Mouse (Mus musculus) forebrain, embryonic 16.5 days (tissue): ENCODE data around the gene Agap2. TPM values are rescaled to one million over a fixed set of nuclear protein-coding genes. Genes with fewer than 3 reads are reported as not detected.
"Not testable (repeated sequence)": the region's sequence is repeated elsewhere in the genome, so short reads cannot be mapped to it uniquely, and the experiment has no call there.

Experiments
- ATAC-seq: fragments of 200-750 bp; cut with Nextera tagmentation; 2 replicates; pipeline ENCODE4 v1.8.0; 2017; ENCODE audit warnings: mild to moderate bottlenecking, moderate library complexity
- H3K27ac ChIP-seq: fragments of 300-500 bp; sonication (generic); 2 replicates; pipeline ENCODE4 v1.5.1; 2014; ENCODE audit warnings: low read length, control low read depth
- H3K27me3 ChIP-seq: fragments of 300-500 bp; sonication (generic); replicated peaks from 2 replicates; pipeline ENCODE4 v1.6.1; 2014; ENCODE audit warnings: low read length; ENCODE audit not compliant: control insufficient read depth, insufficient read depth
- H3K36me3 ChIP-seq: fragments of 300-500 bp; sonication (generic); 2 replicates; pipeline ENCODE4 v1.6.1; 2014; ENCODE audit not compliant: control insufficient read depth, insufficient read depth
- H3K4me1 ChIP-seq: fragments of 300-500 bp; sonication (generic); replicated peaks from 2 replicates; pipeline ENCODE4 v1.6.1; 2014; ENCODE audit warnings: low read length; ENCODE audit not compliant: control insufficient read depth, insufficient read depth
- H3K4me2 ChIP-seq: fragments of 300-500 bp; sonication (generic); 2 replicates; pipeline ENCODE4 v1.6.1; 2014; ENCODE audit warnings: mild to moderate bottlenecking, low read length, control low read depth
- H3K4me3 ChIP-seq: fragments of 300-500 bp; sonication (generic); replicated peaks from 2 replicates; pipeline ENCODE4 v1.5.1; 2014; ENCODE audit warnings: mild to moderate bottlenecking, low read length, control low read depth
- H3K9ac ChIP-seq: fragments of 300-500 bp; sonication (generic); replicated peaks from 2 replicates; pipeline ENCODE4 v1.6.1; 2014; ENCODE audit warnings: low read depth, low read length, control low read depth
- H3K9me3 ChIP-seq: fragments of 300-500 bp; sonication (generic); 2 replicates; pipeline ENCODE4 v1.6.1; 2016; ENCODE audit warnings: low read length; ENCODE audit not compliant: control insufficient read depth
- WGBS: fragments of 180-500 bp; shearing (Covaris S2); extraction: QIAGEN DNeasy Blood & Tissue Kit; methylation state at CpG from one replicate; pipeline ENCODE4 v1.1.7; 2014; 5-methylcytosine and 5-hydroxymethylcytosine counted together
- polyA plus RNA-seq: library from polyadenylated mRNA; unstranded; fragments of >200 nt; fragmentation: Nextera tagmentation; extraction: Ambion mirVana; gene quantifications from 2 replicates; pipeline ENCODE4 v1.2.1, GENCODE M21; 2015

Gene Agap2
- polyA plus RNA-seq, 1 experiment from 2014 or later: 4.7 TPM

DNA sequence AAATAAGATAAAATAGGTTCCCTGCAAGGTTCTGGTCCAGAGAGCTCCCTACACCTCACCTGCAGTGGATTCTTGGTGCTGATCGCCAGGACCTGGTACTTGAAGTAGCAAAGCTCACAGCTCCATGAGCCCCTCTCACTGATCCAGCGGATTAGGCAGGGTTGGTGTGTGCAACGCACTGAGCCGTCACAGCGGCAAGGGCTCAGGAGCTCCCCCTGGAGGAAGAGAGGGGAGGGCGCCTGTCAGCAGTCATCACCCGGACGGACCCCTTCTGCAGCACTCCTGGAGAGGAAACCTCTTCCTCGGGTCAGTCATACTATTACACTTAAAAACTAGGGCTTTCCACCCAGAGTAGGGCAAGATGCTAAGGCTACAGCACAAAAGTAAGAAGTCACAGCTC lies 16.9 kb upstream of the Agap2 start:
- Histone ChIP-seq H3K9ac (peak overlapping the region; percentile 96), H3K9me3 (no peaks in the 10 kb centered on the region), H3K36me3 (peaks cover 14% of the 10 kb centered on the region), H3K4me3 (peak overlapping the region; percentile 89), H3K27me3 (no peaks in the 10 kb centered on the region), H3K4me1 (peaks cover 37% of the 10 kb centered on the region), H3K4me2 (peak overlapping the region; percentile 83), H3K27ac (no peak overlapping the region; the same call in 1 of the 2 replicates)
- WGBS: 0% methylated on average over 9 of the region's 9 CpGs
- peak; percentile 29; the same call in 1 of the 2 replicates for ATAC-seq

DNA sequence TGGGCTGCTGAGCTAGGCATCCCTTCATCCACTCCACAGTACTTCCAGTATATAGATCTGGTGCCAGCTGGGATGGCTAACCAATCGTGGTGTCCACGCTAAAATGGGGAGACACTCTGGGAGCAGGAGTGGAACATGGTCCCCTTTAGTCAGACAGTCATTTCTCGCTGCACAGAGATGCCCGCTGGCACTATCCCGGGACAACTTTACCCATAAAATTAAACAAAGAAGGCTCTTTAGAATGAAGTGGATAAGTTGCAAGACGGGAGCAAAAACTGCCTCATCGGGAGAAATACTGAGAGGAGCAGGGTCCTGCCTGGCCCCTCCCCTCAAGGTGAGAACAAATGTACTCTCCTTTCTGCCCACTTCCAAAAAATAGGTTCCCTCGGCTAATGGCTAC lies 16.4 kb upstream of the Agap2 start:
- Histone ChIP-seq H3K4me3 (peak overlapping the region; percentile 89), H3K9me3 (no peaks in the 10 kb centered on the region), H3K27ac (peak overlapping the region; percentile 97), H3K4me1 (peaks cover 37% of the 10 kb centered on the region), H3K27me3 (no peaks in the 10 kb centered on the region), H3K9ac (peak overlapping the region; percentile 96), H3K36me3 (peaks cover 14% of the 10 kb centered on the region), H3K4me2 (peak overlapping the region; percentile 83)
- ATAC-seq: no peak
- 2% methylated on average over 8 of the region's 8 CpGs for WGBS

DNA sequence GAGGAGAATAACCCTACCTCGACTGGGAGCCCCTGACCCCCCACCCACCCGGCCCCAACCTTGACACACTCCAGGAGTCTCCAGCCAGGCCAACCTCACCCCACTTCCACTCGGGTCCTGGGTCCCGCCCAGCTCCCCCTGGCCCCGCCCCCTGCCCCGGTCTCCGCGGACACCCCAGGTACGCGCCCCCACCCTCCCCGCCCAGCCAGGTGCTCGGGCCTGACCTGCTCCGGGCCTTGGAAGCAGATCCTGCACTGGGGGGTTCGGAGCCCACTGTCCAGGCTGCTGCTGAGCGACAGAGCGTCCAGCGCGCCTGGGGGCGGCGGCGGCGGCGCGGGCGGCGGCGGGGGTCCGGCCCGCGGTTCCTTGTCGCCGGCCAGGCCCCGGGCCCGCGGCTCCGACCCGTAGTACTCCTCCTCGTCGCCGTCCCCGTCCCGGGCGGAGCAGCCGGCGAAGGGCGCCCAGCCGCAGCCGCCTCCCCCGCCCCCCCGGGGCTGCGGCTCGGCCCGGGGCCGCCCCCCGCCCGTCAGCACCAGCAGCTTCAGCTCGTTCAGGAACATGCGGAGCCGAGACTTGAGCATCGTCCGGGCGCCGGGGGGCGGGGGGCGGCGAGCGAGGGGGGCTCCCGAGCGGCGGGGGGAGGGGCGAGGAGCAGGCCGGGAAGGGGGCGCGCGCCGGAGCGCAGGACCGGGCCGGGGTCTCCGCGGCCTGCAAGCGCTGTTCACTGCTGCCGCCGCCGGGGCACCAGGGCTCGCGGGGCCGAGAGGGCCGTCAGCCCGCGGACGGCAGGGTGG lies 15.7 kb upstream of the Agap2 start:
- H3K9me3 ChIP-seq: no peaks in the 10 kb centered on the region
- H3K27ac ChIP-seq: peak overlapping the region; percentile 97
- 0 out of 2 replicates have a peak, but pooled peaks have one; percentile 2 for ATAC-seq
- peaks cover 12% of the 10 kb centered on the region for H3K36me3 ChIP-seq
- peaks cover 37% of the 10 kb centered on the region for H3K4me1 ChIP-seq
- 1% methylated on average over 40 of the region's 92 CpGs for WGBS
- H3K9ac ChIP-seq: peak overlapping the region; percentile 96
- H3K4me2 ChIP-seq: peak overlapping the region; percentile 83
- H3K4me3 ChIP-seq: peak overlapping the region; percentile 89
- no peaks in the 10 kb centered on the region for H3K27me3 ChIP-seq

DNA sequence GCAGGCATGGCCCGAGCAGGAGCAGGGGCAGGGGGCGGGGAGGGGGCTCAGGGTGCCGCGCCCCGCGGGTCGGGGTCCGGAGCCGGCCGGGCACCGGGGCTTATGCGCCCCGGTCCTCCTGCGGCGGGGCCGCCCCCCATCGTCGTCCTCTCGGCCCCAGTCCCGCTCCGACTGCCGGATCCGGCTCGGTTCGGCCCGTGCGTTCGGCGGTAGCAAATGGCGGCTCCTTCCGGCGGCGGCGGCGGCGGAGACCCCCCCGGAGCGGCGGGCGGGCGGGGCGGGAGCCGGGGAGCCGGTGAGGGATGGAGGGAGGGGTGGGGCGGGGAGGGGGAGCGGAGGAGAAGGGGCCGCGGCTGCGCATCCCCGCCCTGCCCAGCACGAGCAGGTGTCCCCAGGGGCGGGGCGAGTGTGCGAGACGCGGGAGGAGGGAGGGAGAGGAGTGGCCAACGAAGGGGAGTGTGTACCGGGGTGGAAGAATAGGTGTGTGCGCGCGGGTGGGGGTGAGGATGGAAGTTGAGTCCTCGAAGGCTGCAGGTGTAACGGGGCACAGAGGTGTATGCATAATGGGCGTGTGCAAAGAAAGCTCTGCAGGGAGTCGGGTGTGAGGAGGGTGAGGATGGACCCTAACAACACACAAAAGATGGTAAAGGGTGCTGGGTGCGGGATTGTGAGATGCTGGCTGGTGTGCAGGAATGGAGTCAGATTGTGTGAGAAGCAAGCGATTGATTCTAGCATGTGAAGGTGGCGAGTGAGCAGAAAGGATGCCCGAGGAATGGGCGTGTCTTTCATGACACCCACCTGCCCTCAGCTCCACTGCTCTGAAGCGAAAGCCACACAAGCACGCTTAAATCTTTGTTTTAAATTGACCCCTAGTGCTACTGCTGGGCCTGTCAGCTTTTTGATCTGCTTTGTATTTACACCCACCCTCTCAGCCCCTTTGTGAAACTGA lies 14.8 kb upstream of the Agap2 start, which contains the start of gene March9:
TSS of gene March9 (minus strand) at position 217 of the 949 bp plus-strand sequence.
- Histone ChIP-seq H3K4me2 (peak within 1 kb of the TSS; percentile 83), H3K4me1 (peaks cover 41% of the 10 kb centered on the region), H3K4me3 (peak within 1 kb of the TSS; percentile 89), H3K27me3 (no peaks in the 10 kb centered on the region), H3K9me3 (no peaks in the 10 kb centered on the region), H3K27ac (peak within 1 kb of the TSS; percentile 97), H3K36me3 (peaks cover 11% of the 10 kb centered on the region), H3K9ac (peak within 1 kb of the TSS; percentile 96)
- WGBS: 0% methylated on average over 54 of the region's 72 CpGs
- ATAC-seq: peak; percentile 47

DNA sequence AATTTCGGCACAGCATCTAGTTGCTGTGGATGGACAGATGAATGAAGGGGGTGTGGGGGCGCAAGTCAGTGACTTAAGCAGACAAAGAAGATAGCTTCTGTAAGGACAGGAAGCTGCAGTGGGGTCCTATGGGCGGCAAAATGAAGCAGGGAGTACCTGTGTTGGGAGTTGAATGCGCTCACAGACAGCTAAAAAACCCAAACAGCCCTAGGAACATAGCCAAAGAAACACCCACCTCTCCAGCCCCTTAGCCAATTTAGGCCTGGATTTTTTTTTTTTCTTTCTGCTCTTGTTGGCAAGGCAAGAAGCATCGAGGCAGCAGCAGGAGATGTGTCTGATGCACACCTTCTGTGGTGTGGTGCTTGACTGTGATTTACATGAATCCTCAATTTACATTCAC lies 14.0 kb upstream of the Agap2 start:
- peaks cover 41% of the 10 kb centered on the region for H3K4me1 ChIP-seq
- WGBS: 19% methylated on average over 5 of the region's 5 CpGs

DNA sequence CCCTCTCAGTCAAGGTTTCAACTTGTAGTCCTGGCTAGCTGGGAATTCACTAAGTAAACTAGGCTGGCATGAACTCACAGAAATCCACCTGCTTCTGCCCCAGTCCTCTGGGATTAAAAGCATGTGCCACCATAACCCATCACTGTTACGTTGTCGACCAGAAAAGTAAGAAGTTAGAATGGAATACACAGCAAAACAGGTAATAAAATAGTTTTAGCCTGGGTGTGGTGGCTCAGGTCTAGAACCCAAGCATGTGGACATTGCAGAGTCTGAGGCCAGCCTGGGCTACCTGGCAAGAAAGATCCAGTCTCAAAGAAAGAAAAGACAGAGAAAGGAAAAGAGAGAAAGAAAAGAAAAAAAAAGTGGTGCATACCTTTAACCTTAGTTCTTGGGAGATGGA lies 13.6 kb upstream of the Agap2 start:
- ATAC-seq: no peak
- Histone ChIP-seq H3K4me1 (peaks cover 41% of the 10 kb centered on the region), H3K9me3 (no peaks in the 10 kb centered on the region), H3K4me3 (no peak overlapping the region), H3K4me2 (peak overlapping the region; percentile 83), H3K27me3 (no peaks in the 10 kb centered on the region), H3K27ac (peak overlapping the region; percentile 97), H3K36me3 (peaks cover 16% of the 10 kb centered on the region), H3K9ac (no peak overlapping the region)
- 62% methylated on average over 2 of the region's 2 CpGs for WGBS

More for the DNA sequence above, 14.0 kb upstream of the Agap2 start:
- no peak for ATAC-seq
- Histone ChIP-seq H3K36me3 (peaks cover 17% of the 10 kb centered on the region), H3K9me3 (no peaks in the 10 kb centered on the region), H3K4me2 (peak overlapping the region; percentile 83), H3K4me3 (peak overlapping the region; percentile 89), H3K27ac (peak overlapping the region; percentile 97), H3K27me3 (no peaks in the 10 kb centered on the region), H3K9ac (peak overlapping the region; percentile 96)

DNA sequence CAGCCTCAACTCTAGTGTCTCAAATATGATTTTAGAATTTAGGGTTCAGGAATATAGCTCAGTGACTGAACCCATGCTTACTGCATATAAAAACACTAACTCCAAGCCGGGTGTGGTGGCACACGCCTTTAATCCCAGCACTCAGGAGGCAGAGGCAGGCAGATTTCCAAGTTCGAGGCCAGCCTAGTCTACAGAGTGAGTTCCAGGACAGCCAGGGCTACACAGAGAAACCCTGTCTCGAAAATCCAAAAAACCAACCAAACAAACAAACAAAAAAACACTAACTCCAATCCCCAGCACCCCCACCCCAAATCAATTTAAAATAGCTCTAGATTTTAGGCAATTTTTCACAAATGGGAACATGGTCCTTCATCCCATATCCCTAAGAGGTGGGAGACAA lies 13.0 kb upstream of the Agap2 start:
- H3K4me2 ChIP-seq, H3K9ac ChIP-seq, H3K4me3 ChIP-seq, ATAC-seq, H3K27ac ChIP-seq, H3K9me3 ChIP-seq, H3K27me3 ChIP-seq: not testable (repeated sequence)
- H3K36me3 ChIP-seq: peaks cover 21% of the 10 kb centered on the region
- WGBS: 92% methylated on average over 4 of the region's 4 CpGs
- peaks cover 41% of the 10 kb centered on the region for H3K4me1 ChIP-seq

DNA sequence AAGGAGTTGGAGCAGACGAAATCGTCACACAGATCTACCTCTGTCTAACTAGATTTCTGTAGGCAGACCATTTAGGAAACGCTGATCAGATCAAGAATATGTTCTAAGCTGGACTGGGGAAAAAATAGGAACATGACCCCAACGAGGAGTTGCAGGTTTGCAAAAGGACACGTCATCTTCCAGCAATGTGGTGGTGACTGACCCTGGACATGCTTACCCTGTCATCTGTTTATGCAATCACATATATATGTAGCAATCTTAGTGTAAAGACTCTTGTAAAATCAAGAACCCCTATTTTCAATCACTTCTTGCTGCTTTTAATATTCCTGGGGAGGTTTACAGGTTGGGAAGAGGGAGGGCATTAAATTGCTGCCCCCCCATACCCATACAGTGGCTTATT lies 12.6 kb upstream of the Agap2 start:
- Histone ChIP-seq H3K27ac (peak overlapping the region; percentile 87), H3K4me3 (no peak overlapping the region; the same call in 1 of the 2 replicates), H3K9ac (no peak overlapping the region), H3K4me2 (no peak overlapping the region; the same call in 1 of the 2 replicates), H3K4me1 (peaks cover 41% of the 10 kb centered on the region), H3K9me3 (no peaks in the 10 kb centered on the region), H3K27me3 (no peaks in the 10 kb centered on the region), H3K36me3 (peaks cover 25% of the 10 kb centered on the region)
- WGBS: 76% methylated on average over 5 of the region's 5 CpGs
- ATAC-seq: no peak
